Mouse (Mus musculus) small intestine, adult 2 months (tissue): ENCODE measurements around the gene Srgap2.

Experiments
- CTCF ChIP-seq: fragments of 200-500 bp; IDR thresholded peaks from 2 replicates; pipeline ENCODE4 v1.5.1; 2012; ENCODE audit warnings: low read depth, mild to moderate bottlenecking, control low read depth, inconsistent platforms, low read length, moderate library complexity, mixed read lengths; ENCODE audit not compliant: insufficient replicate concordance, insufficient read length; ENCODE audit errors: extremely low read depth
- POLR2A ChIP-seq: fragments of 200-500 bp; IDR thresholded peaks from 2 replicates; pipeline ENCODE4 v1.6.1; 2012; ENCODE audit warnings: low read depth, mild to moderate bottlenecking, control low read depth, inconsistent platforms, low read length, moderate library complexity

DNA sequence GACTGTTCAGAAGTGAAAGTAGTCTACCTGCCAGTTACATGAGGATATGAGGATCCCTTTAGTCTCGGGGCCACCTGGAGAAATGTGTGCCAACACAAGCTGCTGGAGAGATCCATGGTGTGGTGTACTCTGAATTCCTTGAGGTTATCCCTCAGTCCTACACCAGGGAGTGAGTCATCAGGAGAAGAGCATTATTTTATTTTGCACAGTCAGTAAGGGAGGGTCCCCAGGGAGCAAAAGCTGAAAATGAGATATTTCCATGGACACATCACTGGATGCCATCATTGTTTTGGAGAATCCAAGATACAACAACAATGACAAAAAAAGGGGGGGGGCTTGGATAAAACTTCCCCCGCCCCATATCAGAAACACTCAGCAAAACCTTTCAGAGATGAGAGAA is 24.8 kb upstream of the Srgap2 start:
- no peak for TF ChIP-seq CTCF
- TF ChIP-seq POLR2A, result no peak
